Mouse (Mus musculus): ENCODE data around the gene Cdk17.

GRCm38 (mm10) chr10:93114782-93115181 is 45.9 kb upstream of the Cdk17 start:
- TF ChIP-seq CTCF (IDR thresholded peaks at IDR 0.05; ENCODE audit: low read depth, low read length) (no peak), POLR2A (IDR thresholded peaks at IDR 0.05; ENCODE audit: extremely low read depth, insufficient read depth, low read length) (no peak)

Measured in liver, adult 2 months (tissue).